Mouse (Mus musculus) cerebellum, adult 11-12 months (tissue): Measurements from ENCODE around the gene Foxo6.

Source experiments
- DNase-seq: peaks from one replicate; pipeline ENCODE4 v3.0.0; 2022

Foxo6 gene

DNA sequence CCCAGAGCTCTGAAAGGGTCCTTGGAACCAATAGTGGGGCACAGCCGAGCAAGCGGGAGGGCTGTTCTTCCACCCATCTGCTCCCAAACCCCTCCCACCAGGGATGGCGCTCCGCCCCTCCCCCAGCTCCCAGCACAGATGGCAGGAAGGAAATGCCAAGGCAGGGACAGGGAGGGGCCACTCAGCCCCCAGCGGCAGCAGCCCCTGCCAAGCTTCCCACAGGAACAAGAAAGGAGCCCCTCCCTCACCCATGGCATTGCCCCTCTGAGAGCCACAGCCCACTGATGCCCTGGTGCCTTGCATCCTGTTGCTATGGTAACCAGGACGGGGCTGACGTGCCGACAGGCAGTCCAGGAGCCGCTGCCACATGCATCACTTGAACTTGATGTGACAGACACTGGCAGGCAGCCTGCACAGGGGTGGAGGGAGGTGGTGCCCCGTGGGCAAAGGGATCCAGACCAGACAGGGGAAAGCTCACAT, 44.3 kb downstream of the Foxo6 start:
- peak; percentile 70 for DNase-seq

GRCm38 (mm10) chr4:120241106-120241505, 46.0 kb downstream of the Foxo6 start:
- DNase-seq: no peak

GRCm38 (mm10) chr4:120239419-120239818, 47.7 kb downstream of the Foxo6 start:
- no peak for DNase-seq

GRCm38 (mm10) chr4:120233243-120233642, 53.9 kb downstream of the Foxo6 start:
- DNase-seq: no peak

GRCm38 (mm10) chr4:120232541-120232940, 54.6 kb downstream of the Foxo6 start:
- DNase-seq: no peak

DNA sequence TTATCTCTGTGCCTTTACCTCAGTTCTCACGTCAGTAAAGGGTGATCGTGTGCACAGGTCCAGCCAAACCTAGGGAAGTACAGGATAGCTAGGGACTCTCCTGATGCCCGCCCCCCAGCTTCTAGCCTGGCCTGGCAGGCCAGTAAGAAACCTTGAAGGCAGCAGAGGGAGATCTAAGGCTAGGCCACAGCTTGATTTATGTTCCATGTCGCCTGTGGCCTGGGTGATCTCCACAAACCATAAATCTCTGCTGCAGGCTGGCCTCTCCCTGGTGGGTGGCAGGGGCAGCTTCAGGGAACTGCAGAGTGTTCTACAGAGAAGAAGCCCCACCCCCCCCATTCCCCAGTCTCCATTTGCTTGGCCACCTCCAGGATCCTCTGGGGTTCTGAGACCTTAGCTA, 55.2 kb downstream of the Foxo6 start:
- DNase-seq: no peak

GRCm38 (mm10) chr4:120230256-120230649, 56.9 kb downstream of the Foxo6 start:
- DNase-seq: peak; percentile 45

- DNase-seq: no peak
Observed at GRCm38 (mm10) chr4:120229505-120230255, 57.5 kb downstream of the Foxo6 start.

GRCm38 (mm10) chr4:120228613-120229012, 58.5 kb downstream of the Foxo6 start:
- no peak for DNase-seq

DNA sequence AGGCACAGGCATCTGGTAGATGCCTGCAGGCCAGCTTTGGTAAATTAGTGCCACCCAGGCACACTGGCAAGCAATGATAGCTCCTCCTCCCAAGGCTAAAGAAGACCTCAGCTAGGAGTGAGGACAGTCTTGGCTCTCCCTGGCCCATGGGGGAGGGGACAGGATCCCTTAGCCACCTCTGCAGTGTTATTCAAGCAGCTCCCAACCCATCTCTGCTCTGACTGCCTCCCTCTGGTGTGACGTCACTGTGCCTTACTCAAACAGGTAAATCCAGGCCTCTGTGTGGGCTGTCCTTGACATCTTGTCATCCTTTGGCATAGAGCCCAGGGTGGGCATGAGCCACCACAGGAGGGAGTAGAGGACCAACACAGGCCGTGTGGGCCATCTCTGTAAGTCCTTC, 59.9 kb downstream of the Foxo6 start:
- DNase-seq: peak; percentile 20

DNA sequence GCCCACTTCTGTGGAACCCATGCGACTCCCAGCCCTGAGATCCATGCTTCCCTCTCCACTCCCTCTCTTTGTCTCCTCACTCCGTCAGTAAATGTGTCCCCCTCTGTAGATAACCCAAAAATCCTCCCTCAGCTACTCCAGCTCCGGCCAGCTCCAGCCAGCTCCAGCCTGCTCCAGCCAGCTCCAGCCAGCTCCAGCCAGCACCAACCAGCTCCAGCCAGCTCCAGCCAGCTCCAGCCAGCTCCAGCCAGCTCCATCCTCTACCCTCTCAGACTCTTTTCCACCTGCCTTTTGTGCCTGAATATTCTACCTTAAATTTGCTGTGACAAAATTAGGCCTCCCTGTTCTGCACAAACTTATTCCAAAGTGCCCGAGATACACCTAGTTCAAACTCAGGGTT, 60.5 kb downstream of the Foxo6 start:
- DNase-seq: no peak

- peak; percentile 91 for DNase-seq
Observed at GRCm38 (mm10) chr4:120225135-120225780, 61.9 kb downstream of the Foxo6 start.

GRCm38 (mm10) chr4:120223805-120224204, 63.3 kb downstream of the Foxo6 start:
- DNase-seq: peak; percentile 46

DNA sequence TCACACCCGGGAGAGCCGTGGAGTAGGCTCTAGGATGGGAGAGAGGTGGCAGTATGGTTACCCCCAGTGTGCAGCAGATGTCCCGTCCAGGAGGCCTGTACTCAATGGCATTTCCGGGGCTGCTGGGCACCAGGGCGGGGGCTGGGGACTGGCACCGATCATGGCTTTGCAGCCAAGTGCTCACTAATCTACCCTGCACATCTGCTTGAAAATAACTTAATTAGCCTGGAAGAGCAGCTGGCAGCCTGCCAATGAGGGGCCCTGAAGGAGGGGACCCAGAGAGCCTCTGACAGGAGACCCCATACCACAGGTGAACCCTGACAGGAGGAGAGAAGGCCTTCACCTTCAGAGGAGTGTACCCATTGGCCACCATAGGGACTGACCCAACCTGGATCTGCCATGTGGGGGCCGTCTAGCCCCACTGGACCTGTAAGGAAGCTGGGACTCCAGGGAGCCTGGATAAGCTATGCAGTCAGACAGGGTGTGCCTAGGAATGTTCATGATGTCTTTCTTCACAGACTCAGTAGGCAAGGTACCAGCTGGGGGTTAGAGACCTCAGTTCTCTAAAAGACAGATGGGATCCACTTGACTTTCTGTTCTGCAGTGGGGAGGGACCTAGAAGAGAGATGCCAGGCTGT, 63.9 kb downstream of the Foxo6 start:
- DNase-seq: peak; percentile 22

- no peak for DNase-seq
Observed at GRCm38 (mm10) chr4:120221708-120222107, 65.4 kb downstream of the Foxo6 start.

GRCm38 (mm10) chr4:120218878-120219277, 68.3 kb downstream of the Foxo6 start:
- DNase-seq: no peak
